Mouse (Mus musculus) CD4-positive, CD25-positive, alpha-beta regulatory T cell (primary cell): ENCODE results near the gene Tdp1. TPM values are rescaled to one million over a fixed set of nuclear protein-coding genes. Genes with fewer than 3 reads are reported as not detected.

ENCODE experiments used
- polyA plus RNA-seq: library from polyadenylated mRNA; unstranded; fragments of 100-300 nt; shearing (Covaris generic); gene quantifications from one replicate; pipeline ENCODE4 v1.2.1, GENCODE M21; 2017

Tdp1 gene
- 29.4 TPM for polyA plus RNA-seq

GRCm38 (mm10) chr12:99884269-99885261 is at the start of gene Tdp1, which contains the start of gene Efcab11:
Tdp1 (plus strand) TSS chr12:99884517.
Efcab11 (minus strand) TSS chr12:99884439.

GRCm38 (mm10) chr12:99964301-99965202 is 80.2 kb downstream of the Tdp1 start, which contains the start of gene Kcnk13:
Kcnk13 (plus strand) TSS chr12:99964499.

Other genes with a start within 250 kb of the Tdp1 start
- 0.59 TPM for gene Efcab11, start 78 bp upstream of the Tdp1 start, polyA plus RNA-seq
- 0.13 TPM for gene Kcnk13, start 80.0 kb downstream of the Tdp1 start, polyA plus RNA-seq
- 160 TPM for gene Psmc1, start 225.6 kb downstream of the Tdp1 start, polyA plus RNA-seq